Mouse (Mus musculus) thymus, adult 2 months (tissue): ENCODE measurements at regions not wholly inside any gene's neighbourhood (a gene's known extent, or its start where the extent isn't known, plus 50 kb on each side); places are given as distances from the start of the nearest gene placed in this dataset.

Experiments used
- DNase-seq: peaks from one replicate; pipeline ENCODE4 v3.0.0; 2021
- H3K27ac ChIP-seq: fragments of 200-500 bp; 2 replicates; pipeline ENCODE4 v1.5.1; 2012; ENCODE audit warnings: low read length, control low read depth; ENCODE audit not compliant: control insufficient read depth, insufficient read depth
- H3K27me3 ChIP-seq: fragments of 200-500 bp; 2 replicates; pipeline ENCODE4 v1.6.1; 2012; ENCODE audit warnings: mild to moderate bottlenecking, low read length, moderate library complexity, mixed read lengths; ENCODE audit not compliant: control insufficient read depth, insufficient read depth
- H3K36me3 ChIP-seq: fragments of 200-500 bp; 2 replicates; pipeline ENCODE4 v1.6.1; 2012; ENCODE audit warnings: mild to moderate bottlenecking, low read length, moderate library complexity; ENCODE audit not compliant: control insufficient read depth, insufficient read depth
- H3K4me1 ChIP-seq: fragments of 200-500 bp; replicated peaks from 2 replicates; pipeline ENCODE4 v1.6.1; 2012; ENCODE audit warnings: low read length; ENCODE audit not compliant: control insufficient read depth, insufficient read depth
- H3K4me3 ChIP-seq: fragments of 200-500 bp; 2 replicates; pipeline ENCODE4 v1.5.1; 2012; ENCODE audit warnings: mild to moderate bottlenecking, low read length, control low read depth, moderate library complexity; ENCODE audit not compliant: control insufficient read depth, insufficient read depth
- CTCF ChIP-seq: fragments of 200-500 bp; IDR thresholded peaks from 2 replicates; pipeline ENCODE4 v1.5.1; 2012; ENCODE audit warnings: mild to moderate bottlenecking, control low read depth, low read length, moderate library complexity, borderline replicate concordance; ENCODE audit not compliant: control insufficient read depth, poor library complexity, insufficient read depth; ENCODE audit errors: extremely low read depth
- POLR2A ChIP-seq: fragments of 200-500 bp; IDR thresholded peaks from 2 replicates; pipeline ENCODE4 v1.6.1; 2012; ENCODE audit warnings: mild to moderate bottlenecking, low read length, control low read depth, moderate library complexity; ENCODE audit not compliant: control insufficient read depth, poor library complexity, insufficient read depth; ENCODE audit errors: extremely low read depth
- WGBS: fragments of 180-500 bp; shearing (Covaris S2); methylation state at CpG from one replicate; pipeline ENCODE4 v1.1.7; 2018; 5-methylcytosine and 5-hydroxymethylcytosine counted together

GRCm38 (mm10) chr13:44235941-44236340 is 451.4 kb downstream of the Cd83 start:
- H3K4me3 ChIP-seq, result no peak overlapping the region
- H3K27ac ChIP-seq, result no peak overlapping the region
- H3K36me3 ChIP-seq, result no peaks in the 10 kb centered on the region
- TF ChIP-seq CTCF (no peak), POLR2A (no peak)
- 94% methylated on average over 2 of the region's 2 CpGs for WGBS
- no peak for DNase-seq
- peaks cover 13% of the 10 kb centered on the region for H3K4me1 ChIP-seq
- H3K27me3 ChIP-seq, result no peaks in the 10 kb centered on the region

GRCm38 (mm10) chr13:44238308-44238707 is 453.7 kb downstream of the Cd83 start:
- H3K36me3 ChIP-seq, result no peaks in the 10 kb centered on the region
- H3K4me3 ChIP-seq, result no peak overlapping the region
- DNase-seq, result no peak
- 88% methylated on average over 11 of the region's 11 CpGs for WGBS
- no peak overlapping the region for H3K27ac ChIP-seq
- H3K27me3 ChIP-seq, result no peaks in the 10 kb centered on the region
- H3K4me1 ChIP-seq, result peaks cover 14% of the 10 kb centered on the region
- no peak for TF ChIP-seq POLR2A
- TF ChIP-seq CTCF, result no peak

GRCm38 (mm10) chr13:44243211-44243610 is 458.6 kb downstream of the Cd83 start:
- TF ChIP-seq POLR2A, result no peak
- no peak for TF ChIP-seq CTCF
- Histone ChIP-seq H3K36me3 (no peaks in the 10 kb centered on the region), H3K4me3 (no peak overlapping the region), H3K27ac (no peak overlapping the region), H3K27me3 (no peaks in the 10 kb centered on the region), H3K4me1 (peaks cover 22% of the 10 kb centered on the region)
- DNase-seq, result no peak
- WGBS, result 99% methylated on average over 6 of the region's 6 CpGs

- H3K27ac ChIP-seq, result no peak overlapping the region
- peaks cover 29% of the 10 kb centered on the region for H3K4me1 ChIP-seq
- no peak for DNase-seq
- 21% methylated on average over 7 of the region's 7 CpGs for WGBS
- no peak overlapping the region for H3K4me3 ChIP-seq
- H3K36me3 ChIP-seq, result no peaks in the 10 kb centered on the region
- TF ChIP-seq CTCF (no peak), POLR2A (no peak)
- H3K27me3 ChIP-seq, result no peaks in the 10 kb centered on the region
These were observed 462.2 kb downstream of the Cd83 start for GRCm38 (mm10) chr13:44246714-44247251.

- Histone ChIP-seq H3K27ac (no peak overlapping the region), H3K4me3 (no peak overlapping the region), H3K36me3 (no peaks in the 10 kb centered on the region), H3K4me1 (peaks cover 29% of the 10 kb centered on the region), H3K27me3 (no peaks in the 10 kb centered on the region)
- TF ChIP-seq POLR2A, result no peak
- no peak for TF ChIP-seq CTCF
- DNase-seq, result no peak
- 89% methylated on average over 11 of the region's 11 CpGs for WGBS
These were observed 463.3 kb downstream of the Cd83 start for GRCm38 (mm10) chr13:44247861-44248260.

GRCm38 (mm10) chr13:44248401-44248800 is 463.8 kb downstream of the Cd83 start:
- Histone ChIP-seq H3K27ac (no peak overlapping the region), H3K36me3 (no peaks in the 10 kb centered on the region), H3K4me1 (peaks cover 27% of the 10 kb centered on the region), H3K27me3 (no peaks in the 10 kb centered on the region), H3K4me3 (no peak overlapping the region)
- TF ChIP-seq CTCF (no peak), POLR2A (no peak)
- no peak for DNase-seq
- WGBS, result 49% methylated on average over 8 of the region's 8 CpGs

- H3K27me3 ChIP-seq, result no peaks in the 10 kb centered on the region
- 19% methylated on average over 2 of the region's 2 CpGs for WGBS
- no peak for TF ChIP-seq CTCF
- no peak for TF ChIP-seq POLR2A
- no peak overlapping the region for H3K4me3 ChIP-seq
- no peak overlapping the region for H3K27ac ChIP-seq
- H3K36me3 ChIP-seq, result no peaks in the 10 kb centered on the region
- H3K4me1 ChIP-seq, result peaks cover 23% of the 10 kb centered on the region
- no peak for DNase-seq
These were observed 464.5 kb downstream of the Cd83 start for GRCm38 (mm10) chr13:44249119-44249518.
